Mouse (Mus musculus): ENCODE results near the gene Rhoh. TPM values are rescaled to one million over a fixed set of nuclear protein-coding genes. Genes with fewer than 3 reads are reported as not detected.

The Rhoh gene
- polyA plus RNA-seq, 1 experiment: 3.5 TPM

DNA sequence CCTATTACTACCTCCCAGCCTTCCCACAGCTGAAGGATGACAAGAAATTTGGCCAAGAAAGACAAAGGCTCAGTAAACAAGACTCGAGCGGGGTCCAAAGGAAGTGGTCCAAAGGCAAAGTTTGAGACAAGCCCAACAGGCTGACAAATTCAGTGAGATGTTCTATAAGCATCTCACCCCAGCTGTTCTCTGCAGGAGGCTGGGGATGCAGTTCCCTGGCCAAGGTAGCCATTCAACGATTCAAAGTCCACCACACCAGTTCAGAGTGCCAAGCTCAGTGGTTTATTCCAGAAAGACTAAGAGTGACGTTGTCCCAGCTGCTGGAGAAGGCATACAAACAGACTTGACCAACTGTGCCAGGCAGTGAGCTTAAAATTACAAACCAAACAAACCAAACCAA is 69.2 kb downstream of the Rhoh start:
- TF ChIP-seq CTCF (IDR thresholded peaks at IDR 0.05; ENCODE audit: insufficient read depth, low read length): no peak
- no peak for TF ChIP-seq POLR2A (IDR thresholded peaks at IDR 0.05; ENCODE audit: borderline replicate concordance, extremely low read depth, low read depth, low read length)
- Histone ChIP-seq H3K4me3 (replicated peaks; ENCODE audit: extremely low read depth, low read depth, low read length) (no peak overlapping the region), H3K4me1 (ENCODE audit: control insufficient read depth, insufficient read depth, low read length) (no peaks in the 10 kb centered on the region)
- DNase-seq: no peak
- WGBS: 51% methylated on average over 4 of the region's 4 CpGs

GRCm38 (mm10) chr5:65933258-65933657 is 72.2 kb downstream of the Rhoh start:
- no peak for DNase-seq
- no peak for TF ChIP-seq POLR2A (IDR thresholded peaks at IDR 0.05; ENCODE audit: borderline replicate concordance, extremely low read depth, low read depth, low read length)
- whole genome bisulfite sequencing: 95% methylated on average over 4 of the region's 4 CpGs
- Histone ChIP-seq H3K4me1 (ENCODE audit: control insufficient read depth, insufficient read depth, low read length) (no peaks in the 10 kb centered on the region), H3K4me3 (replicated peaks; ENCODE audit: extremely low read depth, low read depth, low read length) (no peak overlapping the region)

DNA sequence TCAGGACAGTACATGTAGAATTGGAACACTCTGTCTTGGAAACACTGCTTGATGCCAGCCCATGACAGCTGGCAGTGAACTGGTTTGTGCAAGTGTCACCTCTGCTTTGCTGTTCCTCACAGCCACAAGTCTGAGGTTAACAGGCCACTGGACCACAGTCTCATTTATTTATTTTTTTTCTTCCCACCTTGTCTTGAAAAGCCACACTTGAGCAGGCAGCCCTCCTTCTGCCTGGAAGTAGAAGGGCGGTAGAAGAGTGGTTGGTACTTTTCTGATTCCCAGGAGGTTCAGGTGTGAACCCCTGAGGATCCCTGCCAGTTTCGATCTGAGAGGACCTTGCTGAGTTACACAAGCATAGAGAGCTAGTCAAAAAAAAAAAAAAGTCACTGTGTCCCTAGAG is 72.8 kb downstream of the Rhoh start:
- Histone ChIP-seq H3K4me3 (replicated peaks; ENCODE audit: extremely low read depth, low read depth, low read length) (no peak overlapping the region), H3K4me1 (ENCODE audit: control insufficient read depth, insufficient read depth, low read length) (no peaks in the 10 kb centered on the region)
- WGBS: 76% methylated on average over 2 of the region's 2 CpGs
- no peak for TF ChIP-seq CTCF (IDR thresholded peaks at IDR 0.05; ENCODE audit: insufficient read depth, low read length)
- TF ChIP-seq POLR2A (IDR thresholded peaks at IDR 0.05; ENCODE audit: borderline replicate concordance, extremely low read depth, low read depth, low read length): no peak
- DNase-seq: no peak

DNA sequence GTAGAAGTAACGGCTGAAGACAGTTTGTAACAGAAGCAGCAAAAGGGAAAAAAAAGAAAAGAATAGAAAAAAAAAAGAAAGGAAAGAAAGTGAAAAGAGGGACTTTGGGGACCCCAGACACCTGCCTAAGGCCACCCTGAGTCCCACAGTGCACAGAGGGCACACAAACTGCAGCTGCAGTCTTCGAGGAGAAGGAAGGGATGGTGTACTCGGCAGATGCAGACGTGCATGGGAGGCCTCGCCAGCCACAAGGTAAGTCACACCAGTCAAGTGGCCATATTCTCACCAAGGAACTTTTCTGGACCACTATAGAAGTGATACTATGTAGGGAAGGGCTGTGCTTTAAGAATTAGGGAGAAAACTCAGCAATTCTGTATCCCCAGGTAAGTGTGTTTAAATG is 73.8 kb downstream of the Rhoh start, which contains the start of gene Chrna9:
Chrna9 (plus strand) TSS at position 139 of the 400 bp plus-strand sequence.
- H3K4me1 ChIP-seq (ENCODE audit: control insufficient read depth, insufficient read depth, low read length): no peaks in the 10 kb centered on the region
- TF ChIP-seq CTCF (IDR thresholded peaks at IDR 0.05; ENCODE audit: insufficient read depth, low read length) (no peak), POLR2A (IDR thresholded peaks at IDR 0.05; ENCODE audit: borderline replicate concordance, extremely low read depth, low read depth, low read length) (no peak)
- 74% methylated on average over 5 of the region's 5 CpGs for WGBS
- no peak within 1 kb of the TSS for H3K4me3 ChIP-seq (replicated peaks; ENCODE audit: extremely low read depth, low read depth, low read length)
- DNase-seq: no peak

DNA sequence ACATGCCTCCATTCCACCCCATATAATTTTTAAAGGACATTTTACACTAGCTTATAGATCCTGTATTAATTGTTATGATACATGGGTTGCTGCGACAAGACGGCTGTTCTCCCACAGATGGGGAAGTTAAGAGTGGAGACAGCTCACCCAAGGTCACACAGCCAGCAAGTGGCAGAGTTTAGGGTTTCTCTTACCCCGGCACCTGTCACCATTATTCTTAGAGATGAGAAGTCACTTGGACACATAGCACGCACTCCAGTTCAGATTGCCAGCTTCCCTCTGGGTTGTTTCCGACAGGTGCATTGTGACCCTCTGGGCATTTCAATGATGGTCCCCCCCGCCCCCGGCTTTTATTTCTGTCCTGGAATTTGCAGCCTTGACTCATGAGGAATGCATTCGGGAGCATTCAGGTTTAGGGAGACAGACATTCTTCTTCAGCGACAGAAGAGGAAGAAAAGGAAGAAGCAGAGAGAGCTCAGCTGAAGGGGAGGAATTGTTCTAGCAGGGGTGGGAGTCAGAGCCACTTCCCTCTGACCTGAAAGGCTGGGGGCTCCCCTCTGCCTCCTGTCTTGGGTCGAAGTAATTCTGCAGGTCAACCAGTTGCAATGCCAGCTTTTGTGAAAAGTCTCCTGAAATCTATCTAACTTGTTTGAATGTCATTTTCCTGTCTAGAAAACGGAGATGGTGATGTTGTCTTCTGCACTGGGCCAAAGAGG is 76.2 kb downstream of the Rhoh start:
- TF ChIP-seq CTCF (IDR thresholded peaks at IDR 0.05; ENCODE audit: insufficient read depth, low read length) (no peak), POLR2A (IDR thresholded peaks at IDR 0.05; ENCODE audit: borderline replicate concordance, extremely low read depth, low read depth, low read length) (no peak)
- WGBS: 53% methylated on average over 11 of the region's 11 CpGs
- DNase-seq: no peak
- no peak overlapping the region for H3K4me3 ChIP-seq (replicated peaks; ENCODE audit: extremely low read depth, low read depth, low read length)
- H3K4me1 ChIP-seq (ENCODE audit: control insufficient read depth, insufficient read depth, low read length): no peaks in the 10 kb centered on the region

- no peaks in the 10 kb centered on the region for H3K4me1 ChIP-seq (ENCODE audit: control insufficient read depth, insufficient read depth, low read length)
- TF ChIP-seq CTCF (IDR thresholded peaks at IDR 0.05; ENCODE audit: insufficient read depth, low read length) (peak; percentile 98), POLR2A (IDR thresholded peaks at IDR 0.05; ENCODE audit: borderline replicate concordance, extremely low read depth, low read depth, low read length) (no peak)
- WGBS: 40% methylated on average over 9 of the region's 9 CpGs
- H3K4me3 ChIP-seq (replicated peaks; ENCODE audit: extremely low read depth, low read depth, low read length): no peak overlapping the region
- peak; percentile 80 for DNase-seq
Measured at GRCm38 (mm10) chr5:65937998-65938715, 77.1 kb downstream of the Rhoh start.

GRCm38 (mm10) chr5:65941145-65941544 is 80.1 kb downstream of the Rhoh start:
- Histone ChIP-seq H3K4me3 (replicated peaks; ENCODE audit: extremely low read depth, low read depth, low read length) (no peak overlapping the region), H3K4me1 (ENCODE audit: control insufficient read depth, insufficient read depth, low read length) (no peaks in the 10 kb centered on the region)
- TF ChIP-seq CTCF (IDR thresholded peaks at IDR 0.05; ENCODE audit: insufficient read depth, low read length) (no peak), POLR2A (IDR thresholded peaks at IDR 0.05; ENCODE audit: borderline replicate concordance, extremely low read depth, low read depth, low read length) (no peak)
- DNase-seq: no peak
- WGBS: 54% methylated on average over 4 of the region's 4 CpGs

Other genes with a start within 250 kb of the Rhoh start
- gene Pds5a, start 162.9 kb upstream of the Rhoh start, polyA plus RNA-seq (2012; rRNA removed): 12.7 and 19.4 TPM in 2 replicates
- gene N4bp2, start 97.7 kb upstream of the Rhoh start, polyA plus RNA-seq (2012; rRNA removed): 3.6 and 3.7 TPM in 2 replicates
- gene Chrna9, start 73.7 kb downstream of the Rhoh start, polyA plus RNA-seq (2012; rRNA removed): 1.4 TPM in 1 of 2 replicates, not detected in the other
- gene 9130230L23Rik, start 143.1 kb downstream of the Rhoh start, polyA plus RNA-seq (2012; rRNA removed): 2.6 and 3.5 TPM in 2 replicates

Data from lung, adult 2 months (tissue).